Mouse (Mus musculus): ENCODE measurements at regions not wholly inside any gene's neighbourhood (a gene's known extent, or its start where the extent isn't known, plus 50 kb on each side); places are given as distances from the start of the nearest gene placed in this dataset.

- TF ChIP-seq CTCF (IDR thresholded peaks at IDR 0.05; ENCODE audit: control insufficient read depth, insufficient read depth, insufficient replicate concordance, low read depth, low read length), result no peak
- no peak for TF ChIP-seq POLR2A (IDR thresholded peaks at IDR 0.05; ENCODE audit: control insufficient read depth, low read depth, low read length)
Observed at GRCm38 (mm10) chr8:103408411-103408810, 623.0 kb upstream of the Cdh11 start.

Measured in testis, adult 2 months (tissue).